9 mouse cellular contexts compared by ENCODE assay signal in the genomic region with DNA sequence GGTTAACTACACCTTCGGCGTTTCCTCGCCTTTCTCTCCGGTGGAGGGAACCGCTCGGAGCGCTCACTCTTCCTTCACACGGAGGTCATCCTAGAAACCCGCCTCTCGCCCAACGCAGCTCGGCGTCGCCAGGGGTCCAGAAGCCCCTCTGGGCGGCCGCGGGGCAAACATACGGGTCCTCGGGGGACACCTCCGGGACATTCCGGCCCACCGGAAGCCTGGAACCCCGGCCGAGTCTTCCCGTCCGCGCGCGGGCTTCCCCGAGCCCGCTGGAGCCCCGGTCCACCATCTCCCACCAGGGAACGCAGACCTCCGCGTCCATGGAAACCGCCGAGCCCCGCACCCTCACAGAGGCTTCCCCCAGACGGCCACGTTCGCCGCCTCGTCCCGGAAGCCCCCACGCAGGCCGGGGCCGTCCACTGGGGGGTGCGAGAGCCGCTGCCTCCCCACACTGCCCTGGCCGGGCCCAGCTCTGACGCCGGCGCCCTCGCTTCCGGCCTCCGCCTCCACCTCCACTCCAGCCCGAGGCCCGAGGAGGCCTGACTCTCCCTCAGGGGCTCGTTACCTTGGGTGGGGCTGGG. TPM values are rescaled to one million over a fixed set of nuclear protein-coding genes. Genes with fewer than 3 reads are reported as not detected.
A peak's percentile ranks its signal among the peaks of the same experiment; 100 is the strongest.
DNase-seq lines count a peak whose midpoint lies in the region; ATAC-seq and TF ChIP-seq lines count a peak whose summit lies in the region.
"Had no signal": no experiment of that assay in that cellular context is flagged by ENCODE, and none has a peak within 500 bp of the region (broad histone marks: within the 10 kb centered on the region; RNA-seq: fewer than 3 reads in every experiment).

No protein-coding gene starts in this region.

- peak; percentile 31 for TF ChIP-seq CTCF in heart, adult 2 months (IDR thresholded peaks at IDR 0.05)

- peak overlapping the region; percentile 96 for H3K4me3 ChIP-seq in heart, adult 2 months
- H3K4me3 ChIP-seq in hindbrain, embryonic 10.5 days = peak overlapping the region; percentile 84
- peak overlapping the region; percentile 100 for H3K4me3 ChIP-seq in stomach, embryonic 16.5 days (replicated peaks; ENCODE audit: low read length)

- peak overlapping the region; percentile 62 for H3K4me2 ChIP-seq in stomach, embryonic 16.5 days (ENCODE audit: low read depth, low read length)

- intact Hi-C loops in heart, adult 2 months (cut with DNase I) = loop anchor here (1.0 to 10.0 kb wide), 2 partner anchors 79 to 555 kb away; partner anchors contain the start of genes Bbip1 and Shoc2

- TF ChIP-seq POLR2A in heart, adult 2 months (IDR thresholded peaks at IDR 0.05; ENCODE audit: insufficient read depth, low read depth, low read length) = no peak

- H3K9ac ChIP-seq in heart, adult 2 months (ENCODE audit: low read depth, low read length) = peak overlapping the region; percentile 100
- H3K9ac ChIP-seq in stomach, embryonic 16.5 days (ENCODE audit: low read length) = peak overlapping the region; percentile 86

- H3K27ac ChIP-seq in heart, adult 2 months = peak overlapping the region; percentile 93
- H3K27ac ChIP-seq in hindbrain, embryonic 10.5 days = peak overlapping the region; percentile 95
- H3K27ac ChIP-seq in stomach, embryonic 16.5 days (ENCODE audit: low read length) = peak overlapping the region; percentile 93

- H3K27me3 ChIP-seq in heart, adult 2 months (ENCODE audit: control insufficient read depth, insufficient read depth, low read length) = no peaks in the 10 kb centered on the region
- H3K27me3 ChIP-seq in hindbrain, embryonic 10.5 days (ENCODE audit: insufficient read depth, poor library complexity, severe bottlenecking) = no peaks in the 10 kb centered on the region
- no peaks in the 10 kb centered on the region for H3K27me3 ChIP-seq in stomach, embryonic 16.5 days (ENCODE audit: control insufficient read depth, insufficient read depth, low read length)

- peaks cover 2% of the 10 kb centered on the region for H3K4me1 ChIP-seq in heart, adult 2 months (ENCODE audit: control insufficient read depth, insufficient read depth, low read length)
- H3K4me1 ChIP-seq in hindbrain, embryonic 10.5 days (replicated peaks) = peaks cover 28% of the 10 kb centered on the region
- peaks cover 14% of the 10 kb centered on the region for H3K4me1 ChIP-seq in stomach, embryonic 16.5 days (ENCODE audit: control insufficient read depth, insufficient read depth, low read length)

- peaks cover 5% of the 10 kb centered on the region for H3K79me2 ChIP-seq in heart, adult 2 months (replicated peaks; ENCODE audit: control insufficient read depth, insufficient read depth, low read length)

- no peak for TF ChIP-seq EP300 in heart, adult 2 months (IDR thresholded peaks at IDR 0.05; ENCODE audit: insufficient read depth, low read depth, low read length)

- no peaks in the 10 kb centered on the region for H3K9me3 ChIP-seq in hindbrain, embryonic 10.5 days
- no peaks in the 10 kb centered on the region for H3K9me3 ChIP-seq in stomach, embryonic 16.5 days (replicated peaks; ENCODE audit: control insufficient read depth, low read length)

- peak; percentile 29 for ATAC-seq in common myeloid progenitor, adult 5-6 weeks (replicated peaks; ENCODE audit: low read depth, poor library complexity, severe bottlenecking)
- peak; percentile 89 for ATAC-seq in stomach, embryonic 16.5 days (ENCODE audit: insufficient read depth, low FRiP score)

- no peak for DNase-seq in heart, adult 2 months
- no peak for DNase-seq in heart, adult 11 months
- peak; percentile 67 for DNase-seq in A20 (ENCODE audit: low read depth, low spot score)
- DNase-seq in hindbrain, embryonic 10.5 days (ENCODE audit: low spot score) = no peak
- DNase-seq in lung, postnatal 25 days (ENCODE audit: low spot score) = peak; percentile 19
- DNase-seq in cerebellum, postnatal 10 days = no peak

- under 1% methylated on average over 59 of the region's 59 CpGs for WGBS in heart, adult 2 months
- WGBS in hindbrain, embryonic 10.5 days = under 1% methylated on average over 59 of the region's 59 CpGs
- 0% methylated on average over 59 of the region's 59 CpGs for WGBS in stomach, embryonic 16.5 days

- H3K36me3 ChIP-seq in heart, adult 2 months (ENCODE audit: control insufficient read depth, insufficient read depth, low read length) = peaks cover 31% of the 10 kb centered on the region
- peaks cover 41% of the 10 kb centered on the region for H3K36me3 ChIP-seq in hindbrain, embryonic 10.5 days
- peaks cover 4% of the 10 kb centered on the region; the same call in 1 of the 2 replicates for H3K36me3 ChIP-seq in stomach, embryonic 16.5 days (ENCODE audit: control insufficient read depth, insufficient read depth, low read length)

RNA-seq across cellular contexts. Expression of gene Smndc1, which starts 0.4 kb away (rescaled TPM):
- total RNA-seq in heart, adult 2 months (2021) = 10 to 100 TPM; 32.7 to 35.5 TPM
- 6.2 and 6.3 TPM in 2 replicates for polyA plus RNA-seq in heart, adult 2 months (2012; rRNA removed)
- total RNA-seq in common myeloid progenitor, adult 5-6 weeks (2017) = 33.6 and 45.9 TPM in 2 replicates
- 36.4 and 43.6 TPM in 2 replicates for polyA plus RNA-seq in hindbrain, embryonic 10.5 days (2016; fragmentation: Nextera tagmentation; extraction: Ambion mirVana)
- polyA plus RNA-seq in stomach, embryonic 16.5 days (2015; fragmentation: Nextera tagmentation; extraction: Ambion mirVana) = 33.0 and 35.9 TPM in 2 replicates

RNA-seq across cellular contexts. Expression of gene Gm10197, which starts 18.4 kb away (rescaled TPM):
- total RNA-seq in heart, adult 2 months (2021) = not detected
- polyA plus RNA-seq in heart, adult 2 months (2012; rRNA removed) = not detected in 2 replicates
- not detected in 2 replicates for total RNA-seq in common myeloid progenitor, adult 5-6 weeks (2017)
- not detected in 2 replicates for polyA plus RNA-seq in hindbrain, embryonic 10.5 days (2016; fragmentation: Nextera tagmentation; extraction: Ambion mirVana)
- not detected in 2 replicates for polyA plus RNA-seq in stomach, embryonic 16.5 days (2015; fragmentation: Nextera tagmentation; extraction: Ambion mirVana)
- total RNA-seq: layer of hippocampus, postnatal 25 days had no signal

Comparison
In these comparisons a context has a peak if more than half of its experiments do, and no peak if none do; other contexts are left out.
1. DNase-seq: peak in A20 (single experiment) and lung, postnatal 25 days (single experiment); none in heart, adult 2 months (0 of 2), heart, adult 11 months (single experiment), hindbrain, embryonic 10.5 days (single experiment) and cerebellum, postnatal 10 days (0 of 2).
2. Peak in every context shown above with its lines, with median percentiles within 50 percentile points of each other: H3K27ac ChIP-seq and H3K4me3 ChIP-seq.